In genomic region chr2:3132473-3132872, GRCm38 (mm10) we compare ENCODE assay signal across 26 mouse cellular contexts. TPM values are rescaled to one million over a fixed set of nuclear protein-coding genes. Genes with fewer than 3 reads are reported as not detected.
DNase-seq lines count a peak whose midpoint lies in the region; ATAC-seq and TF ChIP-seq lines count a peak whose summit lies in the region.
"Had no signal": no experiment of that assay in that cellular context is flagged by ENCODE, and none has a peak within 500 bp of the region (broad histone marks: within the 10 kb centered on the region; RNA-seq: fewer than 3 reads in every experiment).

No protein-coding gene starts in this region.

- TF ChIP-seq POLR2A in cerebellum, adult 2 months (IDR thresholded peaks at IDR 0.05; ENCODE audit: borderline replicate concordance, insufficient read depth, low read length), result no peak

- H3K4me1 ChIP-seq in cerebellum, adult 2 months (ENCODE audit: control insufficient read depth, insufficient read depth, low read length), result peaks cover 6% of the 10 kb centered on the region; the same call in 1 of the 2 replicates
- H3K4me1 ChIP-seq in forebrain, embryonic 15.5 days, result peaks cover 11% of the 10 kb centered on the region
- peaks cover 41% of the 10 kb centered on the region for H3K4me1 ChIP-seq in forebrain, embryonic 10.5 days
- peaks cover 19% of the 10 kb centered on the region for H3K4me1 ChIP-seq in midbrain, embryonic 11.5 days (ENCODE audit: control insufficient read depth, insufficient read depth, low read length)
- H3K4me1 ChIP-seq in midbrain, embryonic 14.5 days (ENCODE audit: control insufficient read depth, insufficient read depth, low read length), result peaks cover 10% of the 10 kb centered on the region; the same call in 1 of the 2 replicates
- peaks cover 3% of the 10 kb centered on the region; the same call in 1 of the 2 replicates for H3K4me1 ChIP-seq in intestine, postnatal 0 days (replicated peaks; ENCODE audit: control insufficient read depth, insufficient read depth, low read length)

- no peak overlapping the region for H3K9ac ChIP-seq in forebrain, embryonic 15.5 days (replicated peaks)
- no peak overlapping the region for H3K9ac ChIP-seq in midbrain, embryonic 11.5 days (ENCODE audit: low read length)
- no peak overlapping the region for H3K9ac ChIP-seq in midbrain, embryonic 14.5 days (replicated peaks; ENCODE audit: low read length)
- H3K9ac ChIP-seq in intestine, postnatal 0 days (ENCODE audit: low read depth, low read length), result no peak overlapping the region
- H3K9ac ChIP-seq: embryonic facial prominence, embryonic 13.5 days; heart, embryonic 13.5 days; hindbrain, embryonic 12.5 days; intestine, embryonic 15.5 days; liver, embryonic 12.5 days; liver, postnatal 0 days; midbrain, embryonic 12.5 days; neural tube, embryonic 13.5 days had no signal

- H3K27me3 ChIP-seq in cerebellum, adult 2 months (ENCODE audit: control insufficient read depth, insufficient read depth, low read length), result no peaks in the 10 kb centered on the region
- H3K27me3 ChIP-seq in forebrain, embryonic 15.5 days, result no peaks in the 10 kb centered on the region
- no peaks in the 10 kb centered on the region for H3K27me3 ChIP-seq in forebrain, embryonic 10.5 days (ENCODE audit: poor library complexity, severe bottlenecking)
- no peaks in the 10 kb centered on the region for H3K27me3 ChIP-seq in midbrain, embryonic 11.5 days (ENCODE audit: control insufficient read depth, insufficient read depth, low read length)
- no peaks in the 10 kb centered on the region for H3K27me3 ChIP-seq in midbrain, embryonic 14.5 days (ENCODE audit: control insufficient read depth, insufficient read depth, low read length)
- no peaks in the 10 kb centered on the region for H3K27me3 ChIP-seq in intestine, postnatal 0 days (replicated peaks; ENCODE audit: control insufficient read depth, insufficient read depth, low read length)
- H3K27me3 ChIP-seq: embryonic facial prominence, embryonic 13.5 days; heart, embryonic 13.5 days; hindbrain, embryonic 12.5 days; intestine, embryonic 15.5 days; liver, embryonic 12.5 days; midbrain, embryonic 12.5 days; neural tube, embryonic 13.5 days had no signal

- 18% methylated on average over 9 of the region's 9 CpGs for WGBS in cerebellum, adult 2 months
- 62% methylated on average over 9 of the region's 9 CpGs for WGBS in forebrain, embryonic 15.5 days
- WGBS in forebrain, embryonic 10.5 days, result 92% methylated on average over 9 of the region's 9 CpGs
- WGBS in midbrain, embryonic 11.5 days, result 85% methylated on average over 9 of the region's 9 CpGs
- WGBS in midbrain, embryonic 14.5 days, result 70% methylated on average over 9 of the region's 9 CpGs
- WGBS in intestine, postnatal 0 days, result 78% methylated on average over 9 of the region's 9 CpGs

- no peaks in the 10 kb centered on the region for H3K9me3 ChIP-seq in forebrain, embryonic 15.5 days
- no peaks in the 10 kb centered on the region for H3K9me3 ChIP-seq in forebrain, embryonic 10.5 days
- H3K9me3 ChIP-seq in midbrain, embryonic 11.5 days (ENCODE audit: control insufficient read depth, low read length), result no peaks in the 10 kb centered on the region
- H3K9me3 ChIP-seq in midbrain, embryonic 14.5 days (ENCODE audit: control insufficient read depth, low read length), result no peaks in the 10 kb centered on the region
- H3K9me3 ChIP-seq in intestine, postnatal 0 days (ENCODE audit: control insufficient read depth), result no peaks in the 10 kb centered on the region
- H3K9me3 ChIP-seq: embryonic facial prominence, embryonic 13.5 days; G1E; heart, embryonic 13.5 days; hindbrain, embryonic 12.5 days; intestine, embryonic 15.5 days; liver, embryonic 12.5 days; midbrain, embryonic 12.5 days; neural tube, embryonic 13.5 days had no signal

- peak; percentile 27 to 56 for DNase-seq in cerebellum, adult 2 months
- no peak for DNase-seq in forebrain, embryonic 10.5 days (ENCODE audit: extremely low spot score, low spot score)
- peak; percentile 33 for DNase-seq in midbrain, embryonic 11.5 days (ENCODE audit: low spot score, missing footprints)
- no peak for DNase-seq in midbrain, embryonic 14.5 days
- no peak for DNase-seq in embryo, embryonic 10 days (ENCODE audit: low spot score)
- DNase-seq: adrenal gland, adult 8-10 months; gastrocnemius, postnatal 10 days; heart, postnatal 14 days; kidney, adult 8-10 months; kidney, postnatal 4 days; liver, postnatal 0 days; lung, postnatal 36 days; thymus, postnatal 4 days had no signal

- no peak overlapping the region for H3K4me2 ChIP-seq in forebrain, embryonic 15.5 days (replicated peaks)
- no peak overlapping the region for H3K4me2 ChIP-seq in midbrain, embryonic 11.5 days
- H3K4me2 ChIP-seq in midbrain, embryonic 14.5 days (ENCODE audit: low read length), result no peak overlapping the region
- H3K4me2 ChIP-seq in intestine, postnatal 0 days (replicated peaks; ENCODE audit: low read depth), result no peak overlapping the region
- H3K4me2 ChIP-seq: embryonic facial prominence, embryonic 13.5 days; heart, embryonic 13.5 days; hindbrain, embryonic 12.5 days; intestine, embryonic 15.5 days; liver, embryonic 12.5 days; midbrain, embryonic 12.5 days; neural tube, embryonic 13.5 days had no signal

- ATAC-seq in cerebellum, adult (ENCODE audit: insufficient number of reproducible peaks, low FRiP score, low TSS enrichment), result no peak
- peak; percentile 39; the same call in 1 of the 2 replicates for ATAC-seq in forebrain, embryonic 15.5 days (replicated peaks)
- ATAC-seq in midbrain, embryonic 11.5 days (ENCODE audit: low FRiP score), result no peak
- no peak for ATAC-seq in midbrain, embryonic 14.5 days (ENCODE audit: low FRiP score, low TSS enrichment)
- ATAC-seq in intestine, postnatal 0 days, result no peak
- ATAC-seq: hindbrain, postnatal 0 days; intestine, embryonic 15.5 days; liver, embryonic 12.5 days; liver, postnatal 0 days had no signal

- TF ChIP-seq CTCF in cerebellum, adult 2 months (IDR thresholded peaks at IDR 0.05; ENCODE audit: borderline replicate concordance, insufficient read depth, low read depth, low read length), result no peak
- TF ChIP-seq CTCF in intestine, postnatal 0 days (IDR thresholded peaks at IDR 0.05; ENCODE audit: low read depth), result no peak

- no peak overlapping the region for H3K4me3 ChIP-seq in cerebellum, adult 2 months (replicated peaks; ENCODE audit: insufficient read depth, low read depth, low read length)
- H3K4me3 ChIP-seq in forebrain, embryonic 15.5 days, result no peak overlapping the region
- H3K4me3 ChIP-seq in forebrain, embryonic 10.5 days, result no peak overlapping the region
- no peak overlapping the region for H3K4me3 ChIP-seq in midbrain, embryonic 11.5 days (ENCODE audit: low read depth, low read length)
- no peak overlapping the region for H3K4me3 ChIP-seq in midbrain, embryonic 14.5 days (replicated peaks; ENCODE audit: low read depth, low read length)
- no peak overlapping the region for H3K4me3 ChIP-seq in intestine, postnatal 0 days (ENCODE audit: low read depth, low read length)
- H3K4me3 ChIP-seq: embryonic facial prominence, embryonic 13.5 days; heart, embryonic 13.5 days; hindbrain, embryonic 12.5 days; intestine, embryonic 15.5 days; left cerebral cortex, adult 2 months; liver, embryonic 12.5 days; midbrain, embryonic 12.5 days; neural tube, embryonic 13.5 days had no signal

- H3K27ac ChIP-seq in cerebellum, adult 2 months (ENCODE audit: insufficient read depth, low read length), result no peak overlapping the region
- H3K27ac ChIP-seq in forebrain, embryonic 15.5 days (replicated peaks), result no peak overlapping the region
- H3K27ac ChIP-seq in forebrain, embryonic 10.5 days, result no peak overlapping the region
- H3K27ac ChIP-seq in midbrain, embryonic 11.5 days (ENCODE audit: low read depth, low read length), result no peak overlapping the region
- H3K27ac ChIP-seq in midbrain, embryonic 14.5 days (replicated peaks; ENCODE audit: low read depth, low read length), result no peak overlapping the region
- H3K27ac ChIP-seq in intestine, postnatal 0 days (ENCODE audit: low read depth, low read length), result no peak overlapping the region
- H3K27ac ChIP-seq: embryonic facial prominence, embryonic 13.5 days; heart, embryonic 13.5 days; hindbrain, embryonic 12.5 days; hindbrain, postnatal 0 days; intestine, embryonic 15.5 days; left cerebral cortex, adult 2 months; liver, embryonic 12.5 days; midbrain, embryonic 12.5 days; neural tube, embryonic 13.5 days had no signal

- no peaks in the 10 kb centered on the region for H3K36me3 ChIP-seq in forebrain, embryonic 15.5 days
- no peaks in the 10 kb centered on the region for H3K36me3 ChIP-seq in forebrain, embryonic 10.5 days (replicated peaks)
- H3K36me3 ChIP-seq in midbrain, embryonic 11.5 days (ENCODE audit: control insufficient read depth, insufficient read depth, low read length), result no peaks in the 10 kb centered on the region
- H3K36me3 ChIP-seq in midbrain, embryonic 14.5 days (ENCODE audit: control insufficient read depth, insufficient read depth, low read length), result no peaks in the 10 kb centered on the region
- H3K36me3 ChIP-seq in intestine, postnatal 0 days (ENCODE audit: control insufficient read depth, insufficient read depth), result no peaks in the 10 kb centered on the region
- H3K36me3 ChIP-seq: embryonic facial prominence, embryonic 13.5 days; G1E; heart, embryonic 13.5 days; hindbrain, embryonic 12.5 days; intestine, embryonic 15.5 days; liver, embryonic 12.5 days; midbrain, embryonic 12.5 days; neural tube, embryonic 13.5 days had no signal

RNA-seq across cellular contexts. Expression of gene Fam171a1, which starts 18.4 kb away (rescaled TPM):
- polyA plus RNA-seq in cerebellum, adult 2 months (2012; rRNA removed), result 26.6 and 29.1 TPM in 2 replicates
- polyA plus RNA-seq in forebrain, embryonic 15.5 days (2015; fragmentation: Nextera tagmentation; extraction: Ambion mirVana), result 28.7 and 31.2 TPM in 2 replicates
- 32.6 and 34.3 TPM in 2 replicates for polyA plus RNA-seq in forebrain, embryonic 10.5 days (2016; fragmentation: Nextera tagmentation; extraction: Ambion mirVana)
- 45.8 and 47.3 TPM in 2 replicates for polyA plus RNA-seq in midbrain, embryonic 11.5 days (2014; fragmentation: Nextera tagmentation; extraction: Ambion mirVana)
- 30.3 and 50.9 TPM in 2 replicates for polyA plus RNA-seq in midbrain, embryonic 14.5 days (2014; fragmentation: Nextera tagmentation; extraction: Ambion mirVana)
- polyA plus RNA-seq in intestine, postnatal 0 days (2015; fragmentation: Nextera tagmentation; extraction: Ambion mirVana), result 8.4 and 8.6 TPM in 2 replicates
- polyA plus RNA-seq: G1E had no signal

Comparison
In these comparisons a context has a peak if more than half of its experiments do, and no peak if none do; other contexts are left out.
1. DNase-seq: peak in cerebellum, adult 2 months (2 of 2) and midbrain, embryonic 11.5 days (single experiment); none in forebrain, embryonic 10.5 days (single experiment), midbrain, embryonic 14.5 days (single experiment) and embryo, embryonic 10 days (single experiment).